Mouse (Mus musculus): ENCODE data around the gene Islr.

GRCm38 (mm10) chr9:58184456-58184855, 19.6 kb downstream of the Islr start:
- TF ChIP-seq POLR2A (IDR thresholded peaks at IDR 0.05; ENCODE audit: extremely low read depth, insufficient read depth, low read length) (no peak), CTCF (IDR thresholded peaks at IDR 0.05; ENCODE audit: extremely low read depth, insufficient read depth, low read length) (no peak)

All from cortical plate, adult 2 months (tissue).